Comparison of ENCODE assay signal across 10 mouse cellular contexts in genomic region chr11:8566250-8566853, GRCm38 (mm10).
DNase-seq lines count a peak whose midpoint lies in the region; ATAC-seq and TF ChIP-seq lines count a peak whose summit lies in the region.
"Had no signal": no experiment of that assay in that cellular context is flagged by ENCODE, and none has a peak within 500 bp of the region (broad histone marks: within the 10 kb centered on the region; RNA-seq: fewer than 3 reads in every experiment).

No protein-coding gene starts in this region.

- no peaks in the 10 kb centered on the region for H3K27me3 ChIP-seq in kidney, postnatal 0 days (ENCODE audit: insufficient read depth, low read length)
- H3K27me3 ChIP-seq: embryonic facial prominence, embryonic 15.5 days had no signal

- H3K36me3 ChIP-seq in kidney, postnatal 0 days (ENCODE audit: insufficient read depth, low read length) = 0 out of 2 replicates have a peak, but pooled peaks cover 3% of the 10 kb centered on the region

- no peak overlapping the region for H3K9ac ChIP-seq in kidney, postnatal 0 days (ENCODE audit: low read depth, low read length)
- H3K9ac ChIP-seq: embryonic facial prominence, embryonic 15.5 days had no signal

- no peak for DNase-seq in kidney, postnatal 0 days (ENCODE audit: low spot score)
- DNase-seq in kidney, adult 11 months = no peak
- peak; percentile 38 for DNase-seq in thymus, postnatal 14 days
- no peak for DNase-seq in thymus, adult 18-20 months
- DNase-seq in lung, postnatal 10 days = peak; percentile 12
- DNase-seq in yolk sac, embryonic 10.5 days (ENCODE audit: low spot score) = no peak
- DNase-seq in testis, postnatal 10 days (ENCODE audit: low spot score) = no peak

- 0 out of 2 replicates have a peak, but pooled peaks cover 7% of the 10 kb centered on the region for H3K4me1 ChIP-seq in kidney, postnatal 0 days (replicated peaks; ENCODE audit: insufficient read depth, low read length)

- no peak overlapping the region for H3K4me3 ChIP-seq in kidney, postnatal 0 days (replicated peaks; ENCODE audit: low read depth, low read length)
- H3K4me3 ChIP-seq: embryonic facial prominence, embryonic 15.5 days had no signal

- peak; percentile 39 for TF ChIP-seq CTCF in kidney, postnatal 0 days (IDR thresholded peaks at IDR 0.05; ENCODE audit: low read depth)

- no peak overlapping the region for H3K27ac ChIP-seq in kidney, postnatal 0 days
- H3K27ac ChIP-seq: embryonic facial prominence, embryonic 15.5 days had no signal

- 81% methylated on average over 3 of the region's 3 CpGs for WGBS in kidney, postnatal 0 days

- H3K9me3 ChIP-seq in kidney, postnatal 0 days (replicated peaks; ENCODE audit: low read length) = no peaks in the 10 kb centered on the region
- H3K9me3 ChIP-seq: embryonic facial prominence, embryonic 15.5 days had no signal

- no peak for ATAC-seq in kidney, postnatal 0 days (replicated peaks; ENCODE audit: low FRiP score, low read depth)
- no peak for ATAC-seq in cerebellum, adult (ENCODE audit: insufficient number of reproducible peaks, low FRiP score, low TSS enrichment)
- ATAC-seq: inflammation-experienced regulatory T-cells, adult 6 months had no signal

- H3K4me2 ChIP-seq in kidney, postnatal 0 days (ENCODE audit: low read length) = no peak overlapping the region
- H3K4me2 ChIP-seq: embryonic facial prominence, embryonic 15.5 days had no signal

Comparison
In these comparisons a context has a peak if more than half of its experiments do, and no peak if none do; other contexts are left out.
1. DNase-seq: peak in thymus, postnatal 14 days (single experiment) and lung, postnatal 10 days (single experiment); none in kidney, postnatal 0 days (single experiment), kidney, adult 11 months (single experiment), thymus, adult 18-20 months (0 of 2), yolk sac, embryonic 10.5 days (single experiment) and testis, postnatal 10 days (single experiment).